Mouse (Mus musculus) adrenal gland, postnatal 25 days (tissue): ENCODE results near the gene Prrxl1. TPM values are rescaled to one million over a fixed set of nuclear protein-coding genes. Genes with fewer than 3 reads are reported as not detected.

Experiments
- total RNA-seq: library from RNA; stranded (reverse); gene quantifications from 2 replicates; pipeline ENCODE4 v1.2.3, GENCODE M21; 2021

The Prrxl1 gene
- total RNA-seq, 1 experiment from 2014 or later: 1.1 TPM

Other genes with a start within 250 kb of the Prrxl1 start
- not detected in 2 replicates for gene 1700024G13Rik, start 211.0 kb upstream of the Prrxl1 start, total RNA-seq
- not detected in 2 replicates for gene Slc18a3, start 134.6 kb upstream of the Prrxl1 start, total RNA-seq
- gene Chat, start 133.4 kb upstream of the Prrxl1 start, total RNA-seq: not detected in 2 replicates
- 14.5 and 14.6 TPM in 2 replicates for gene Ercc6, start 85.9 kb upstream of the Prrxl1 start, total RNA-seq
- gene 3425401B19Rik, start 85.9 kb downstream of the Prrxl1 start, total RNA-seq: 0.36 TPM in 1 of 2 replicates, not detected in the other
- 2.7 and 4.4 TPM in 2 replicates for gene Tmem273, start 186.6 kb downstream of the Prrxl1 start, total RNA-seq
- gene Fam170b, start 234.6 kb downstream of the Prrxl1 start, total RNA-seq: 0.18 and 0.43 TPM in 2 replicates